Mouse (Mus musculus) E14TG2a.4 (cell line): ENCODE results near the gene Ezr.
"Not testable (repeated sequence)": the region's sequence is repeated elsewhere in the genome, so short reads cannot be mapped to it uniquely, and the experiment has no call there.

Source experiments
- CTCF ChIP-seq: conservative IDR thresholded peaks from 2 replicates; pipeline ENCODE4 v1.5.1; 2014; ENCODE audit warnings: low read length
- NANOG ChIP-seq: IDR thresholded peaks from 2 replicates; pipeline ENCODE4 v1.6.1; 2014; ENCODE audit warnings: borderline replicate concordance, low read length, mixed read lengths
- POU5F1 ChIP-seq: IDR thresholded peaks from 2 replicates; pipeline ENCODE4 v1.6.1; 2014; ENCODE audit warnings: low read length, borderline replicate concordance

DNA sequence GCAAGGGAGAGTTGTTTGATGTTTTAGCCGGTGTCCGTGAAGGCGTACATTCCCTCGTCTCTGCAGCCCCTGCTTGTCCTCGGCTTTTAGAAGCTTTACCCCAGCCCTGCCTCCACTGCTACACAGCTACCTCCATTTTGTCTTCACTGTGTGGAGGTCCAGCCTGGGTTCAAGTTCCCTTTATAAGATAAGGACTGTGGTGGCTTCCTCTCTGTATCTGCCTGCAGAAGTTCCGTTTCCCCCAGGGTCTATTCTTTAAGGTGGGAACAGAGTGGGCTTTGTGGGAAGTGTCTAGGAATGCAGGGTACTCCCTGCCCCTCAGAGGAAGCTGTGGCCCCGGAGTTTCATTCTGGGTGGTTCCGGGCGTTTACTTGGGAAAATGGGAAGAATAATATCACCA is 86.9 kb downstream of the Ezr start:
- TF ChIP-seq CTCF, NANOG, POU5F1: not testable (repeated sequence)
